Mouse (Mus musculus) lung, embryonic 16.5 days (tissue): ENCODE measurements at regions not wholly inside any gene's neighbourhood (a gene's known extent, or its start where the extent isn't known, plus 50 kb on each side); places are given as distances from the start of the nearest gene placed in this dataset.

ENCODE experiments used
- ATAC-seq: fragments of 200-750 bp; cut with Nextera tagmentation; 2 replicates; pipeline ENCODE4 v1.8.0; 2017; ENCODE audit warnings: low read depth, mild to moderate bottlenecking, moderate library complexity
- H3K27ac ChIP-seq: fragments of 300-500 bp; sonication (generic); 2 replicates; pipeline ENCODE4 v1.5.1; 2014; ENCODE audit warnings: mild to moderate bottlenecking, control low read depth, low read length
- H3K27me3 ChIP-seq: fragments of 300-500 bp; sonication (generic); 2 replicates; pipeline ENCODE4 v1.6.1; 2014; ENCODE audit warnings: low read depth, low read length, mixed read lengths; ENCODE audit not compliant: control insufficient read depth, insufficient read depth
- H3K36me3 ChIP-seq: fragments of 300-500 bp; sonication (generic); 2 replicates; pipeline ENCODE4 v1.6.1; 2014; ENCODE audit warnings: low read length; ENCODE audit not compliant: control insufficient read depth, insufficient read depth
- H3K4me1 ChIP-seq: fragments of 300-500 bp; sonication (generic); replicated peaks from 2 replicates; pipeline ENCODE4 v1.6.1; 2014; ENCODE audit warnings: low read length, mixed read lengths; ENCODE audit not compliant: control insufficient read depth, insufficient read depth
- H3K4me2 ChIP-seq: fragments of 300-500 bp; sonication (generic); 2 replicates; pipeline ENCODE4 v1.6.1; 2014; ENCODE audit warnings: low read depth, low read length, control low read depth
- H3K4me3 ChIP-seq: fragments of 300-500 bp; sonication (generic); 2 replicates; pipeline ENCODE4 v1.5.1; 2014; ENCODE audit warnings: mild to moderate bottlenecking, low read length, control low read depth
- H3K9ac ChIP-seq: fragments of 300-500 bp; sonication (generic); 2 replicates; pipeline ENCODE4 v1.6.1; 2014; ENCODE audit warnings: low read length, control low read depth
- H3K9me3 ChIP-seq: fragments of 300-500 bp; sonication (generic); 2 replicates; pipeline ENCODE4 v1.6.1; 2016; ENCODE audit warnings: low read length; ENCODE audit not compliant: control insufficient read depth
- WGBS: fragments of 180-500 bp; shearing (Covaris S2); extraction: QIAGEN DNeasy Blood & Tissue Kit; methylation state at CpG from one replicate; pipeline ENCODE4 v1.1.7; 2014; 5-methylcytosine and 5-hydroxymethylcytosine counted together

- Histone ChIP-seq H3K4me1 (no peaks in the 10 kb centered on the region), H3K9me3 (no peaks in the 10 kb centered on the region), H3K36me3 (no peaks in the 10 kb centered on the region), H3K9ac (no peak overlapping the region), H3K4me2 (no peak overlapping the region), H3K27ac (no peak overlapping the region), H3K27me3 (no peaks in the 10 kb centered on the region; the same call in none of the 2 replicates), H3K4me3 (no peak overlapping the region)
- no peak for ATAC-seq
- WGBS, result 67% methylated on average over 4 of the region's 4 CpGs
These were observed 56.5 kb downstream of the Tmsb4x start for GRCm38 (mm10) chrX:167152611-167153010.

- no peak overlapping the region for H3K27ac ChIP-seq
- no peak overlapping the region for H3K4me2 ChIP-seq
- peaks cover 5% of the 10 kb centered on the region for H3K27me3 ChIP-seq
- no peaks in the 10 kb centered on the region for H3K36me3 ChIP-seq
- no peak for ATAC-seq
- H3K4me3 ChIP-seq, result no peak overlapping the region
- WGBS, result 70% methylated on average over 3 of the region's 3 CpGs
- no peaks in the 10 kb centered on the region for H3K9me3 ChIP-seq
- no peak overlapping the region for H3K9ac ChIP-seq
- no peaks in the 10 kb centered on the region for H3K4me1 ChIP-seq
These were observed 57.8 kb downstream of the Tmsb4x start for GRCm38 (mm10) chrX:167151341-167151740.

GRCm38 (mm10) chrX:167149400-167149799 is 59.7 kb downstream of the Tmsb4x start:
- WGBS, result 78% methylated on average over 4 of the region's 4 CpGs
- H3K4me1 ChIP-seq, result no peaks in the 10 kb centered on the region
- H3K27me3 ChIP-seq, result peaks cover 5% of the 10 kb centered on the region

GRCm38 (mm10) chrX:167146513-167147360 is 62.4 kb downstream of the Tmsb4x start:
- Histone ChIP-seq H3K4me2 (no peak overlapping the region), H3K9ac (no peak overlapping the region), H3K27ac (no peak overlapping the region), H3K27me3 (peaks cover 7% of the 10 kb centered on the region), H3K4me3 (no peak overlapping the region), H3K4me1 (no peaks in the 10 kb centered on the region), H3K9me3 (no peaks in the 10 kb centered on the region), H3K36me3 (no peaks in the 10 kb centered on the region)
- no peak for ATAC-seq
- WGBS, result 76% methylated on average over 8 of the region's 8 CpGs

More at GRCm38 (mm10) chrX:167149400-167149799, 59.7 kb downstream of the Tmsb4x start:
- no peak overlapping the region for H3K4me3 ChIP-seq
- no peak overlapping the region for H3K27ac ChIP-seq
- no peak overlapping the region for H3K9ac ChIP-seq
- H3K9me3 ChIP-seq, result no peaks in the 10 kb centered on the region
- H3K36me3 ChIP-seq, result no peaks in the 10 kb centered on the region
- no peak for ATAC-seq
- no peak overlapping the region for H3K4me2 ChIP-seq

GRCm38 (mm10) chrX:167145508-167146182 is 63.5 kb downstream of the Tmsb4x start:
- 68% methylated on average over 11 of the region's 11 CpGs for WGBS
- H3K27ac ChIP-seq, result no peak overlapping the region
- ATAC-seq, result no peak
- H3K9ac ChIP-seq, result no peak overlapping the region
- no peaks in the 10 kb centered on the region for H3K4me1 ChIP-seq
- peaks cover 7% of the 10 kb centered on the region for H3K27me3 ChIP-seq
- no peaks in the 10 kb centered on the region for H3K9me3 ChIP-seq
- no peaks in the 10 kb centered on the region for H3K36me3 ChIP-seq
- H3K4me3 ChIP-seq, result no peak overlapping the region
- no peak overlapping the region for H3K4me2 ChIP-seq

- Histone ChIP-seq H3K9ac (no peak overlapping the region), H3K9me3 (no peaks in the 10 kb centered on the region), H3K27ac (no peak overlapping the region), H3K36me3 (no peaks in the 10 kb centered on the region), H3K4me3 (no peak overlapping the region), H3K4me1 (no peaks in the 10 kb centered on the region), H3K27me3 (no peaks in the 10 kb centered on the region; the same call in 1 of the 2 replicates), H3K4me2 (no peak overlapping the region)
- ATAC-seq, result no peak
- WGBS, result 66% methylated on average over 2 of the region's 2 CpGs
These were observed 70.0 kb downstream of the Tmsb4x start for GRCm38 (mm10) chrX:167139110-167139509.

GRCm38 (mm10) chrX:167134250-167134649 is 74.9 kb downstream of the Tmsb4x start:
- no peak overlapping the region for H3K4me2 ChIP-seq
- H3K27me3 ChIP-seq, result no peaks in the 10 kb centered on the region; the same call in none of the 2 replicates
- no peak overlapping the region for H3K27ac ChIP-seq
- H3K4me3 ChIP-seq, result no peak overlapping the region
- 97% methylated on average over 3 of the region's 3 CpGs for WGBS
- H3K9me3 ChIP-seq, result no peaks in the 10 kb centered on the region
- ATAC-seq, result no peak
- H3K36me3 ChIP-seq, result no peaks in the 10 kb centered on the region
- H3K9ac ChIP-seq, result no peak overlapping the region
- H3K4me1 ChIP-seq, result no peaks in the 10 kb centered on the region

GRCm38 (mm10) chrX:167132989-167133395 is 76.1 kb downstream of the Tmsb4x start:
- H3K27me3 ChIP-seq, result no peaks in the 10 kb centered on the region; the same call in none of the 2 replicates
- H3K4me1 ChIP-seq, result no peaks in the 10 kb centered on the region
- no peaks in the 10 kb centered on the region for H3K36me3 ChIP-seq
- no peaks in the 10 kb centered on the region for H3K9me3 ChIP-seq
- H3K9ac ChIP-seq, result no peak overlapping the region
- H3K27ac ChIP-seq, result no peak overlapping the region
- H3K4me2 ChIP-seq, result no peak overlapping the region
- 56% methylated on average over 4 of the region's 4 CpGs for WGBS
- no peak for ATAC-seq
- H3K4me3 ChIP-seq, result no peak overlapping the region

- Histone ChIP-seq H3K9me3 (no peaks in the 10 kb centered on the region), H3K4me3 (no peak overlapping the region), H3K27ac (no peak overlapping the region), H3K9ac (no peak overlapping the region), H3K27me3 (no peaks in the 10 kb centered on the region; the same call in none of the 2 replicates), H3K4me1 (no peaks in the 10 kb centered on the region), H3K36me3 (no peaks in the 10 kb centered on the region), H3K4me2 (no peak overlapping the region)
- ATAC-seq, result no peak
- 57% methylated on average over 3 of the region's 3 CpGs for WGBS
These were observed 77.8 kb downstream of the Tmsb4x start for GRCm38 (mm10) chrX:167131317-167131716.
